Mouse (Mus musculus): Measurements from ENCODE around the gene Pknox2. TPM values are rescaled to one million over a fixed set of nuclear protein-coding genes. Genes with fewer than 3 reads are reported as not detected.
A peak's percentile ranks its signal among the peaks of the same experiment; 100 is the strongest.

Pknox2 gene
- polyA plus RNA-seq, 1 experiment from 2014 or later: 21.3 TPM

- Histone ChIP-seq H3K36me3 (no peaks in the 10 kb centered on the region), H3K4me2 (replicated peaks) (no peak overlapping the region), H3K27me3 (no peaks in the 10 kb centered on the region), H3K9ac (replicated peaks) (no peak overlapping the region), H3K27ac (replicated peaks) (no peak overlapping the region), H3K4me1 (peaks cover 6% of the 10 kb centered on the region), H3K9me3 (no peaks in the 10 kb centered on the region), H3K4me3 (no peak overlapping the region)
- ATAC-seq (replicated peaks): no peak
- 9% methylated on average over 5 of the region's 5 CpGs for WGBS
Measured at GRCm38 (mm10) chr9:37093086-37093485, 54.1 kb downstream of the Pknox2 start.

GRCm38 (mm10) chr9:37089894-37090652 lies 57.1 kb downstream of the Pknox2 start:
- H3K36me3 ChIP-seq: no peaks in the 10 kb centered on the region
- H3K27me3 ChIP-seq: no peaks in the 10 kb centered on the region
- H3K4me3 ChIP-seq: no peak overlapping the region
- WGBS: 24% methylated on average over 6 of the region's 6 CpGs
- H3K27ac ChIP-seq (replicated peaks): no peak overlapping the region
- ATAC-seq (replicated peaks): peak; percentile 46; the same call in 1 of the 2 replicates
- peaks cover 13% of the 10 kb centered on the region for H3K4me1 ChIP-seq
- H3K9me3 ChIP-seq: no peaks in the 10 kb centered on the region
- H3K4me2 ChIP-seq (replicated peaks): no peak overlapping the region
- H3K9ac ChIP-seq (replicated peaks): no peak overlapping the region

- ATAC-seq (replicated peaks): no peak; the same call in 1 of the 2 replicates
- Histone ChIP-seq H3K27ac (replicated peaks) (no peak overlapping the region), H3K27me3 (no peaks in the 10 kb centered on the region), H3K9me3 (no peaks in the 10 kb centered on the region), H3K36me3 (no peaks in the 10 kb centered on the region), H3K4me1 (peaks cover 16% of the 10 kb centered on the region), H3K4me3 (no peak overlapping the region), H3K4me2 (replicated peaks) (no peak overlapping the region), H3K9ac (replicated peaks) (no peak overlapping the region)
- WGBS: 13% methylated on average over 2 of the region's 2 CpGs
Measured at GRCm38 (mm10) chr9:37085370-37085769, 61.8 kb downstream of the Pknox2 start.

- Histone ChIP-seq H3K4me1 (peaks cover 17% of the 10 kb centered on the region), H3K27me3 (no peaks in the 10 kb centered on the region), H3K9me3 (no peaks in the 10 kb centered on the region), H3K27ac (replicated peaks) (no peak overlapping the region), H3K4me2 (replicated peaks) (no peak overlapping the region), H3K4me3 (no peak overlapping the region), H3K36me3 (no peaks in the 10 kb centered on the region), H3K9ac (replicated peaks) (no peak overlapping the region)
- WGBS: 97% methylated on average over 10 of the region's 10 CpGs
- ATAC-seq (replicated peaks): no peak
Measured at GRCm38 (mm10) chr9:37082246-37082645, 65.0 kb downstream of the Pknox2 start.

GRCm38 (mm10) chr9:37080309-37080708 lies 66.9 kb downstream of the Pknox2 start:
- Histone ChIP-seq H3K4me1 (peaks cover 26% of the 10 kb centered on the region), H3K27me3 (no peaks in the 10 kb centered on the region), H3K9ac (replicated peaks) (no peak overlapping the region), H3K4me3 (no peak overlapping the region), H3K27ac (replicated peaks) (no peak overlapping the region), H3K36me3 (no peaks in the 10 kb centered on the region), H3K4me2 (replicated peaks) (no peak overlapping the region), H3K9me3 (no peaks in the 10 kb centered on the region)
- WGBS: 94% methylated on average over 6 of the region's 6 CpGs
- ATAC-seq (replicated peaks): no peak

GRCm38 (mm10) chr9:37077063-37077418 lies 70.2 kb downstream of the Pknox2 start:
- Histone ChIP-seq H3K9ac (replicated peaks) (0 out of 2 replicates have a peak overlapping the region, but pooled peaks have one; percentile 31), H3K4me3 (no peak overlapping the region)
- ATAC-seq (replicated peaks): peak; percentile 64

GRCm38 (mm10) chr9:37076386-37077062 lies 70.7 kb downstream of the Pknox2 start:
- H3K4me3 ChIP-seq: peak overlapping the region; percentile 23; the same call in 1 of the 2 replicates
- peak overlapping the region; percentile 41 for H3K4me2 ChIP-seq (replicated peaks)
- ATAC-seq (replicated peaks): peak; percentile 91
- no peaks in the 10 kb centered on the region for H3K27me3 ChIP-seq
- peaks cover 24% of the 10 kb centered on the region for H3K4me1 ChIP-seq
- no peaks in the 10 kb centered on the region for H3K36me3 ChIP-seq
- WGBS: 3% methylated on average over 15 of the region's 15 CpGs
- H3K27ac ChIP-seq (replicated peaks): peak overlapping the region; percentile 88
- H3K9ac ChIP-seq (replicated peaks): peak overlapping the region; percentile 31; the same call in 1 of the 2 replicates
- no peaks in the 10 kb centered on the region for H3K9me3 ChIP-seq

More at GRCm38 (mm10) chr9:37077063-37077418, 70.2 kb downstream of the Pknox2 start:
- no peaks in the 10 kb centered on the region for H3K9me3 ChIP-seq
- H3K36me3 ChIP-seq: no peaks in the 10 kb centered on the region
- peaks cover 24% of the 10 kb centered on the region for H3K4me1 ChIP-seq
- peak overlapping the region; percentile 41 for H3K4me2 ChIP-seq (replicated peaks)
- peak overlapping the region; percentile 88 for H3K27ac ChIP-seq (replicated peaks)
- WGBS: 28% methylated on average over 2 of the region's 2 CpGs
- no peaks in the 10 kb centered on the region for H3K27me3 ChIP-seq

- Histone ChIP-seq H3K9me3 (no peaks in the 10 kb centered on the region), H3K36me3 (no peaks in the 10 kb centered on the region), H3K4me2 (replicated peaks) (no peak overlapping the region), H3K4me1 (peaks cover 24% of the 10 kb centered on the region), H3K4me3 (no peak overlapping the region), H3K9ac (replicated peaks) (no peak overlapping the region), H3K27me3 (no peaks in the 10 kb centered on the region), H3K27ac (replicated peaks) (peak overlapping the region; percentile 88)
- no peak for ATAC-seq (replicated peaks)
- 26% methylated on average over 4 of the region's 4 CpGs for WGBS
Measured at GRCm38 (mm10) chr9:37075903-37076302, 71.3 kb downstream of the Pknox2 start.

- H3K4me2 ChIP-seq (replicated peaks): no peak overlapping the region
- H3K9me3 ChIP-seq: no peaks in the 10 kb centered on the region
- no peaks in the 10 kb centered on the region for H3K27me3 ChIP-seq
- no peaks in the 10 kb centered on the region for H3K36me3 ChIP-seq
- peaks cover 20% of the 10 kb centered on the region for H3K4me1 ChIP-seq
- H3K4me3 ChIP-seq: no peak overlapping the region
- 86% methylated on average over 6 of the region's 6 CpGs for WGBS
- no peak overlapping the region for H3K27ac ChIP-seq (replicated peaks)
- ATAC-seq (replicated peaks): no peak
- H3K9ac ChIP-seq (replicated peaks): no peak overlapping the region
Measured at GRCm38 (mm10) chr9:37069391-37070312, 77.6 kb downstream of the Pknox2 start.

GRCm38 (mm10) chr9:37067473-37067830 lies 79.8 kb downstream of the Pknox2 start:
- H3K36me3 ChIP-seq: no peaks in the 10 kb centered on the region
- no peak for ATAC-seq (replicated peaks)
- 35% methylated on average over 5 of the region's 5 CpGs for WGBS

GRCm38 (mm10) chr9:37066732-37067472 lies 80.3 kb downstream of the Pknox2 start:
- no peaks in the 10 kb centered on the region for H3K9me3 ChIP-seq
- H3K4me2 ChIP-seq (replicated peaks): no peak overlapping the region
- no peak overlapping the region for H3K9ac ChIP-seq (replicated peaks)
- no peaks in the 10 kb centered on the region for H3K27me3 ChIP-seq
- WGBS: 26% methylated on average over 8 of the region's 8 CpGs
- H3K4me1 ChIP-seq: peaks cover 20% of the 10 kb centered on the region
- H3K27ac ChIP-seq (replicated peaks): peak overlapping the region; percentile 52; the same call in 1 of the 2 replicates
- no peak for ATAC-seq (replicated peaks)
- no peaks in the 10 kb centered on the region for H3K36me3 ChIP-seq
- no peak overlapping the region for H3K4me3 ChIP-seq

More at GRCm38 (mm10) chr9:37067473-37067830, 79.8 kb downstream of the Pknox2 start:
- no peak overlapping the region for H3K4me2 ChIP-seq (replicated peaks)
- H3K4me3 ChIP-seq: no peak overlapping the region
- H3K4me1 ChIP-seq: peaks cover 20% of the 10 kb centered on the region
- no peaks in the 10 kb centered on the region for H3K27me3 ChIP-seq
- H3K9me3 ChIP-seq: no peaks in the 10 kb centered on the region
- H3K27ac ChIP-seq (replicated peaks): peak overlapping the region; percentile 52; the same call in 1 of the 2 replicates
- no peak overlapping the region for H3K9ac ChIP-seq (replicated peaks)

Data from forebrain, embryonic 15.5 days (tissue).